Mouse (Mus musculus): ENCODE measurements around the gene Sall1.
A peak's percentile ranks its signal among the peaks of the same experiment; 100 is the strongest.

The Sall1 gene

GRCm38 (mm10) chr8:89043940-89044339, at the start of gene Sall1:
Gene Sall1 (minus strand): TSS chr8:89044162.
- no peak for DNase-seq (ENCODE audit: low read depth, low spot score)

DNA sequence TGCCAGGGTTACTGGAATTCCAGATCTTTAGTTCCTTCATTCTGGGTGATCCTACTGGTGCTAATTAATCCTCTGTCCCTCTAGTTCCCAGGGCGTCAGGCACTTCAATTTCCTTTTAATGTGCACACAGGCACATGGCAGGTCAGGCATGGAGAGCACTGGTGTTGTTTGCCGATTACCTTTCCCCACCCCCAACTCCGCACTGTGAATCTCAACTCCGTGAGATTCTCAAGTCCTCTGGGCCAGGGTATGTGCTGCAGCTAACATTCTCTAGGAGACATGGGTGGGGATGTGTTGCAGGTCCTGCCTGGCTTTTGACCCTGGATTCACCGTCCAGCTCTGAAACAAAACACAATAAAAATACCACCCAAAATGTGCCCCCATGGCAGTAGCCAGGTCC, 46.0 kb upstream of the Sall1 start:
- DNase-seq (ENCODE audit: low read depth, low spot score) = no peak

- DNase-seq (ENCODE audit: low read depth, low spot score) = no peak
Measured at GRCm38 (mm10) chr8:89079147-89079546, 35.2 kb upstream of the Sall1 start.

- DNase-seq (ENCODE audit: low read depth, low spot score) = no peak
Measured at GRCm38 (mm10) chr8:89072968-89073382, 29.0 kb upstream of the Sall1 start.

- DNase-seq (ENCODE audit: low read depth, low spot score) = no peak
Measured at GRCm38 (mm10) chr8:89067499-89067898, 23.5 kb upstream of the Sall1 start.

- DNase-seq (ENCODE audit: low read depth, low spot score) = no peak
Measured at GRCm38 (mm10) chr8:89064042-89064441, 20.1 kb upstream of the Sall1 start.

DNA sequence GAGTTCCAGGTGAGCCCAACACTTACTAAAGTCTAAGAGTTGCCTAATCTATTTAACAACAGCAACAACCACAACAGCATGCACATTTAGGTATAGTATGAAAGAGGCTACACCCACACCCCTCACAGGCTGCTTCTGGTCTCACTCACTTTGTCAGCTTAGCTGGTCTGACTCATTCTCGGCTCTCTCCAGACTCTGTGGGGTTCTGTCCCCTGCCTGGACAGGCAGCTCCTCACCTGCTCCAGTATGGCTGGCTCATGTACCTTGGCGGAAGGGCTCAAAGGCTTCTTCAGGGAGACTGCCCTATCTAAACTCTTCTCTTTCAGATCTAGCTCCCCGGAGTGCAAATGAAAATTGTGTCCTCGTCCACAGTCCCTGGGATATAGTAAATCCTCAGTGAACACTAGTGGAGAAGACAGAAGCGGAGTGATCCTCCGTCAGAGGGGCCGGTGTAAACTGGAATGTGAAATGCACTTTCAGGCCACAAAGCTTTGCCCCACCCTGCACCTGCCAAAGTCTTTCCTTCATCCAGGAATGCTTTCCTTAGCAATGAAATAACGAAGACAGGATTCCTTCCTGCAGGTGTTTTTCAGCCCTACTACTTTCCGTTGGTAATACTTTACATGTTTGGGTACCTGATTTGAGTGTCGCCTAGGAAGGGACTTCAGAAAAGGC, 19.5 kb upstream of the Sall1 start:
- no peak for DNase-seq (ENCODE audit: low read depth, low spot score)

- no peak for DNase-seq (ENCODE audit: low read depth, low spot score)
Measured at GRCm38 (mm10) chr8:89060717-89061116, 16.8 kb upstream of the Sall1 start.

- no peak for DNase-seq (ENCODE audit: low read depth, low spot score)
Measured at GRCm38 (mm10) chr8:89059507-89059906, 15.5 kb upstream of the Sall1 start.

DNA sequence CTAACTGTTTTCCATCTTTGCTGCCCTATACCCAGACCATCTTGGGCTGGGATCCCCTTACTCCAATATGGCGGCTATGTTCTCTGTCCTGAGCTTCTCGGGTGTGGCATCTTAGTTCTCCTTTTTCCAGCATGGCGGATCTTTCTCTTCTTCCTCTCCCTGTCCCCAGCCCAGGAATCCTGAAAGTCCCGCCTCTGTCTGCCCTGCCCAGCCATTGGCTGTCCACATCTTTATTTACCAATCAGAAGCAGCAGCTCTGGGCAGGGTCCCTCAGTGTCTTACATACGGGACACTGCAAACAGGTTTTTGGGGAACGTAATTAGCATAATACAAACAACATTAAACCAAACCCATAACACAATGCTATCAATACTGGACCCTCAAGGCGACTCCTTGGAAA, 8.9 kb upstream of the Sall1 start:
- DNase-seq (ENCODE audit: low read depth, low spot score) = no peak

- no peak for DNase-seq (ENCODE audit: low read depth, low spot score)
Measured at GRCm38 (mm10) chr8:89046639-89047348, 2.8 kb upstream of the Sall1 start.

GRCm38 (mm10) chr8:89046226-89046625, 2.3 kb upstream of the Sall1 start:
- DNase-seq (ENCODE audit: low read depth, low spot score) = no peak

DNA sequence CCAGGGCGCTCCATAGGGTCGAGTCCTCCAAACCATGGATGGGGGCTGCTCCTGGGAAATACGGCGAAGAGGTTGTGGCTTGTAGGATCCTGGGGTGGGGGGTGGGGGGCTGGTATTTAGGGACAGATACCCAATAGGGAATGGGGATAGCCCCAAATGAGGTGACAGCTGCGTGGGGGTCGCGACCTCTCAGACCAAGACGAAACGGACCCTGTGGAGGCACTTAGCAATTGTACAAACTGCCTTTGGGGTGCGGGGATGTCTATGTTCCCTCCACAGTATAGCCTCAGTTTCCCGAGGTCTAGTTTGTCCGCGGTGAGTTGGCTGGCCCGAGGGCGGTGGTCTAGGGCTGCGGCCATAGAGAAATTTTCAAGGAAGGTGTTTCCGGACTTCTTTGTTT, 1.8 kb upstream of the Sall1 start:
- DNase-seq (ENCODE audit: low read depth, low spot score) = no peak

- no peak for DNase-seq (ENCODE audit: low read depth, low spot score)
Measured at GRCm38 (mm10) chr8:89045218-89045601, 1.2 kb upstream of the Sall1 start.

DNA sequence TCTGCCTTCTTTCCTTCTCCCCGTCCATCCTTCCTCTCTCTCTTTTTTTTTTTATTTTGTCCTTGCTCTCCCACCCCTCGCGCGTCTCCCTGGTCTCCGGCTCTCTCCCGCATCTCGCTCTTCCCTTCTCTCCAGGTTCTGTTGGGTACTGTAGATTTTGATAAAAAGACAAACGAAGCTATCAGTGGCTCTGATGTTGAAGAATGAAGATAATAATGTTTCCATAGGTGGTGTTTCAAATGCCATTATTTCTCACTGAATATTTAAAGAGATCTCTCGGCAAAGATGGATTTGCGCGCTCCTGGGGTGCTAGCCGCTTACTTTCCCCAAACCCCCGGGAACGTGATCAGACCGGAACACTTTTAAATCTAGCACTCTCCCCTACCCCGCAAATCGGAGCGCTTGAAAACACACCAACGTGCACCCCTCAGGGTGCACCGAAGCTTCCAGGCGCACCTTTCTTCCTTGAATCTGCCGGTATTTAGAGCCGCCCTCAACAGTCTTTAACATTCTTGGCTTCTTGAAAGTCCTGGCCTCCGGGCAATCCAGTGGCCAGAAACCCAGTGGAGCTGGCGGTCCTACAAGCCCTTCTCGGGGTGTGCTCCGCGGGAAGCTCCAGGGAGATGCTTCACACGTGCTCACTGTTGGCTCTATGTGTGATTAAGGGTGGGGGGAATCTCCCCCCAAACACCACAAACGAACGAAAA, 702 bp upstream of the Sall1 start:
- no peak for DNase-seq (ENCODE audit: low read depth, low spot score)

- no peak for DNase-seq (ENCODE audit: low read depth, low spot score)
Measured at GRCm38 (mm10) chr8:89043371-89043841, 556 bp downstream of the Sall1 start.

DNA sequence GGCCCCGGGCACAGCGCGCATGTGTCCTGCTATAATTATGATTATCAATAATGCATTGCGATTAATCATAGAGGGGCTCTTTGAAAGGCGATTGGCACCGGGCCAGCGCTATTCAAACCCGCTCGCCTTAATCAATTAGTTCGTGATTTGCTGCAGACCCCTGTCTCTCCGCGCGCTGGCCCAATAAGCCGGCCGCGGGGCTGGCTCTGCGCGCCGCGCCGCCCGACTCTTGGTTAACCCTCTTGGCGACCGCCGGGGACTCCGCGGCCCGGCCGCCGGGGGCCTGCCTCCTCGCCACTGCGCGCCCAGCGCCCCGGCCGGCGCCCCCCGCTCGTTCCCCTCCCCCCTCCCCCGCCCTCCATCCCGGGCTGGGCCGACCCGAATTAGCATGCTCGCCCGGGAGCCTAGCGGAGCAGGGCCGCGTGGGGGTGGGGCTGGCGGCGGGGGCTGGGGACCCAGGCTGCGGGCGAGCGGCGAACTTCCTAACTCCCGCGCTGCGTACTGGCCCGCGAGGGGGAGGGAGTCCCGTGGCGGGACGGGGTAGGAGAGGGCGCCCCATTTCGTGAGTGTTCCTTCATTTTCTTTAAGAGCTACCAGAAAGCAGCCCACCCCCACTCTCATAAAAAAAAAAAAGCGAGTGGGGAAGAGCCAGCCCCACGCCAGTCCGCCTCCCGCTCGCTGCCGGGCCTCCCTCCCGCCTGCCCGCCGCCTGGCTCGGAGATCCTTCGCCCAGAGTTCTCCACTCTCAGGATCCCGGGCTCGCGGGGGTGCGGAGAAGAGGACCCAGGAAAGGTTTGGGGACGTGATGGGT, 1.2 kb downstream of the Sall1 start:
- DNase-seq (ENCODE audit: low read depth, low spot score) = peak; percentile 49

GRCm38 (mm10) chr8:89042118-89042460, 1.9 kb downstream of the Sall1 start:
- no peak for DNase-seq (ENCODE audit: low read depth, low spot score)

DNA sequence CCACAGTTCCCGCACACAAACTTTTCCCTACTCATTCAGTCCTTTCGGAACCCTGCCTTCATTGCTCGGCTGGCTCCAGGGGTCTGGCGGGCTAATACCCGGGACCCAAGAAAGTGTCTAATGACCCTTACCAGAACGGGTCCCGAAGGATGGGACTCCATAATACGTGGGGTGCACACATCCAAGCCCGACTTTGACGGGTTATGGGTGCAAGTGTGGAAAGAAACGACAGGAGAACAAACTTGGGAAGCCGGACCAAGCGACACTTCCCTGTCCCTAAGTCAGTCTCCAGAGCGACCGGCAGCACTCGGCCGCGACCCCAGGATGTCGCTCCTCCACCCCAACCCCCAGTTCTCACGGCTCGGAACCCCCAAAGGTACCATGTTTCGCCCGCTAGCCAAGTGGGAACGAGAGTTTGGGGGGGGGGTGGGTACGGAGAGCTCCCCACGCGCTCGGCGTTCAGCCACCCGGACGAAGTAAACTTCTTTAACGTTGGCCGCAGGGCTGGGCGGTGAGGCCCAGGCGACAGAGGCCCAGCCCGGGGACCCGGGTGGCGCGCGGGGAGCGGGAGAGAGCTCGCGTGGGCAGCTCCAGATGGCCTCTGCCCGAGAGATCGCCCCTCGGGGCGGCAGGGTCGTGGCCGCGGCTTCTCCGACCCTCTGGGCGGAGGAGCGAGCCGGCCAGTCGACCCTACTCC, 2.4 kb downstream of the Sall1 start:
- no peak for DNase-seq (ENCODE audit: low read depth, low spot score)

DNA sequence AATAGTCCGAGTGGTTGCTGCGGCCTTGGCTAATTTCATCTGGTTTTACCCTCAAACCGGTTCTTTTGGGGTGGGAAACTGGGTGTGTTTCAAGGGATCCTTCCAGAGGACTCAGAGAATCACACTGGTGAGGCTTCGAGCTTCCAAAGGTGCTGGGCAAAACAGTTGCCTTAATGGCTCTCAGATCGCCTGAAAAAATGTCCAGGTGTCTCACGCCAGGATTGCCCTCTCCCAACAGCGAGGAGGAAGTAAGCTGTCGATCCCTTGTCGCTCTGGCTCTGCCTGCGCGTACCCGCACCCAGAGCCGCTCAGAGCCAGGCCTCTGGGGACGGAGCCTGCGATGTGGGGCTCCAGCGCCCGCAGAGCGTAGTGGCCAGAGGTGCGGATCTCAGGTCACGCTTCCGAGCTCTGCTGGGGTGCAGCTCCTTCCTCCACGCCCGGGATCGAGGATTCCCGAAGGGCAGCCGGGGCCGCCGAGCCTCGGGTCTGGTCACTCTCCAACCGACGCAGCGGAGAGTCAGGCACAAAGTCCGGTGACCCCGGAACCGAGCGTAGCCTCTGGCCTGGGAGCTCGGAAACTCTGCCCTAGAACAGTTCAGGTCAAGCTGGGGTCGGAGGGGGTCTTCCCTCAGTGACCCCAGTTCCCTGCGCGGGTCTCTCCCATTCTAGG, 3.1 kb downstream of the Sall1 start:
- DNase-seq (ENCODE audit: low read depth, low spot score) = no peak

DNA sequence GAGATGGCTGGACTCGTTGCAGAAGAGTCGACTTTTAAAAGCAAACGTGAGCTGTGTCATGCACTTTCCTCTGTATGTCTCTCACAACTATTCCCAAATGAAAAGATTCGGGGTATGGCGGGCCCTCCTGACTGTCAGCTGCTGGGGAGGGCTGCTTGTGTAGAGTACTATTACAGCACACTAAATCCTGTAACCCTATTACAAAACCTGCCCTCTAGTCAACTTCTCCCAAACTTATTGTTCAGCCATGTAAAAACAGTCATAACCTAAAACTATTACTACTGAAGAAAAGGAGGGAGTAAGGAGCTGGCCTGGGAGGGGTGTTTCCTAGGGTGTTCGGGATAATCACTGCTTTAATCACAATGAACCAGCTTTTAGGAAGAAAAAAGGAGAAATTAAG, 4.1 kb downstream of the Sall1 start:
- DNase-seq (ENCODE audit: low read depth, low spot score) = no peak

Measured in retina, postnatal 7 days (tissue).